Mouse (Mus musculus) lung, adult 2 months (tissue): ENCODE data around the gene Snx29.

Experiments used
- CTCF ChIP-seq: fragments of 200-500 bp; IDR thresholded peaks from 2 replicates; pipeline ENCODE4 v1.5.1; 2011; ENCODE audit warnings: mild to moderate bottlenecking, low read length, control low read depth; ENCODE audit not compliant: insufficient read depth
- POLR2A ChIP-seq: fragments of 200-500 bp; IDR thresholded peaks from 2 replicates; pipeline ENCODE4 v1.6.1; 2011; ENCODE audit warnings: low read depth, mild to moderate bottlenecking, control low read depth, low read length, borderline replicate concordance; ENCODE audit errors: extremely low read depth

DNA sequence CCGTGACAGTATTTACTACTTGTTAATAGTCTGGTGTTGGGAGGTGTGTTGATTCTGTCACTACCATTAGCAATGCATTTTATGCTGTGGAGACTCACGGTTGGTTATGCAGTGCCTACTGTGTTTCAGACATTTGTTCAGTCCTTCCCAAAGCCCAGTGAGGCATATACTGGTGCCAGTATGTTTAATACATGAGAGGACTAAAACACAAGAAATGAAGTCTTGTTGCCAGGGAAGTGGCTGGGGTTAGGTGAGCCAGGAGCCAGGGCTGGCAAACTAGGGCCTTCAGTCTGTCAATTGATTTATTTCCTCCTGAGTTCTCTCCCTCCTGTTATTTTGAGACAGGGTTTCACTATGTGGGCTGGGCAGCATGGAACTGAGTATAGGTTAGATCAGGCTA, 154.3 kb downstream of the Snx29 start:
- TF ChIP-seq CTCF (no peak), POLR2A (no peak)
